Mouse (Mus musculus) gastrocnemius, adult 2 months (tissue): ENCODE measurements around the gene Fer. TPM values are rescaled to one million over a fixed set of nuclear protein-coding genes. Genes with fewer than 3 reads are reported as not detected.

Experiments used
- DNase-seq: peaks from one replicate; pipeline ENCODE4 v3.0.0; 2022
- H3K27ac ChIP-seq: fragments of 200-600 bp; 2 replicates; pipeline ENCODE4 v1.8.1; 2022; ENCODE audit warnings: mild to moderate bottlenecking
- H3K4me3 ChIP-seq: fragments of 200-600 bp; 2 replicates; pipeline ENCODE4 v1.8.1; 2022; ENCODE audit warnings: mild to moderate bottlenecking, moderate library complexity
- CTCF ChIP-seq: fragments of 200-600 bp; IDR thresholded peaks from 2 replicates; pipeline ENCODE4 v1.8.1; 2022; ENCODE audit warnings: antibody characterized with exemption, mild to moderate bottlenecking, moderate library complexity
- intact Hi-C: fragments of 180-260 bp; cut with DNase I; formaldehyde crosslinking; loops from one replicate; pipeline ENCODE4 v1.15.1; 2025
- total RNA-seq, 2 experiments: library from RNA; stranded (reverse); gene quantifications; 2 replicates each; pipeline ENCODE4 v1.2.3; 2021

The Fer gene
- total RNA-seq, 2 experiments from 2014 or later, result 11.2 to 12.8 TPM

GRCm38 (mm10) chr17:63969448-63969847 lies 106.6 kb downstream of the Fer start:
- intact Hi-C loops, result no loop called here
- no peak for TF ChIP-seq CTCF
- no peak for DNase-seq
- Histone ChIP-seq H3K27ac (no peak overlapping the region), H3K4me3 (no peak overlapping the region)

- intact Hi-C loops, result no loop called here
- Histone ChIP-seq H3K4me3 (no peak overlapping the region), H3K27ac (no peak overlapping the region)
- TF ChIP-seq CTCF, result no peak
- DNase-seq, result no peak
Observed at GRCm38 (mm10) chr17:63970239-63970638, 107.4 kb downstream of the Fer start.

GRCm38 (mm10) chr17:63970939-63971338 lies 108.1 kb downstream of the Fer start:
- H3K4me3 ChIP-seq, result no peak overlapping the region
- TF ChIP-seq CTCF, result peak; percentile 13; the same call in 1 of the 2 replicates
- intact Hi-C loops, result no loop called here
- no peak for DNase-seq
- H3K27ac ChIP-seq, result no peak overlapping the region

- no peak for TF ChIP-seq CTCF
- DNase-seq, result no peak
- no peak overlapping the region for H3K4me3 ChIP-seq
- intact Hi-C loops, result no loop called here
- H3K27ac ChIP-seq, result no peak overlapping the region
Observed at GRCm38 (mm10) chr17:63972181-63972580, 109.3 kb downstream of the Fer start.

- no peak for TF ChIP-seq CTCF
- Histone ChIP-seq H3K4me3 (no peak overlapping the region), H3K27ac (no peak overlapping the region)
- intact Hi-C loops, result no loop called here
- no peak for DNase-seq
Observed at GRCm38 (mm10) chr17:63973806-63974205, 110.9 kb downstream of the Fer start.

GRCm38 (mm10) chr17:63974253-63974652 lies 111.4 kb downstream of the Fer start:
- DNase-seq, result no peak
- no peak overlapping the region for H3K4me3 ChIP-seq
- H3K27ac ChIP-seq, result no peak overlapping the region
- TF ChIP-seq CTCF, result no peak
- intact Hi-C loops, result no loop called here

- intact Hi-C loops, result no loop called here
- Histone ChIP-seq H3K4me3 (no peak overlapping the region), H3K27ac (no peak overlapping the region)
- DNase-seq, result no peak
- TF ChIP-seq CTCF, result no peak
Observed at GRCm38 (mm10) chr17:63978794-63979571, 116.1 kb downstream of the Fer start.

GRCm38 (mm10) chr17:63980167-63980566 lies 117.3 kb downstream of the Fer start:
- no peak for DNase-seq
- H3K4me3 ChIP-seq, result no peak overlapping the region
- TF ChIP-seq CTCF, result no peak
- intact Hi-C loops, result no loop called here
- no peak overlapping the region for H3K27ac ChIP-seq

- TF ChIP-seq CTCF, result no peak
- no peak for DNase-seq
- Histone ChIP-seq H3K4me3 (no peak overlapping the region), H3K27ac (no peak overlapping the region)
- intact Hi-C loops, result no loop called here
Observed at GRCm38 (mm10) chr17:63988710-63989109, 125.8 kb downstream of the Fer start.

GRCm38 (mm10) chr17:63991160-63991559 lies 128.3 kb downstream of the Fer start:
- intact Hi-C loops, result no loop called here
- no peak overlapping the region for H3K4me3 ChIP-seq
- DNase-seq, result no peak
- no peak for TF ChIP-seq CTCF
- H3K27ac ChIP-seq, result no peak overlapping the region

- intact Hi-C loops, result no loop called here
- TF ChIP-seq CTCF, result no peak
- H3K27ac ChIP-seq, result no peak overlapping the region
- no peak overlapping the region for H3K4me3 ChIP-seq
- DNase-seq, result no peak
Observed at GRCm38 (mm10) chr17:63995921-63996320, 133.1 kb downstream of the Fer start.

- TF ChIP-seq CTCF, result no peak
- no peak for DNase-seq
- H3K4me3 ChIP-seq, result no peak overlapping the region
- no peak overlapping the region for H3K27ac ChIP-seq
- intact Hi-C loops, result no loop called here
Observed at GRCm38 (mm10) chr17:63997643-63998042, 134.8 kb downstream of the Fer start.

GRCm38 (mm10) chr17:64003444-64003843 lies 140.6 kb downstream of the Fer start:
- intact Hi-C loops, result no loop called here
- no peak overlapping the region for H3K27ac ChIP-seq
- peak; percentile 33 for DNase-seq
- no peak for TF ChIP-seq CTCF
- no peak overlapping the region for H3K4me3 ChIP-seq

- DNase-seq, result no peak
- intact Hi-C loops, result no loop called here
- no peak overlapping the region for H3K4me3 ChIP-seq
- no peak for TF ChIP-seq CTCF
- no peak overlapping the region for H3K27ac ChIP-seq
Observed at GRCm38 (mm10) chr17:64005575-64006249, 142.8 kb downstream of the Fer start.
